8 mouse cellular contexts compared by ENCODE assay signal in the genomic region with DNA sequence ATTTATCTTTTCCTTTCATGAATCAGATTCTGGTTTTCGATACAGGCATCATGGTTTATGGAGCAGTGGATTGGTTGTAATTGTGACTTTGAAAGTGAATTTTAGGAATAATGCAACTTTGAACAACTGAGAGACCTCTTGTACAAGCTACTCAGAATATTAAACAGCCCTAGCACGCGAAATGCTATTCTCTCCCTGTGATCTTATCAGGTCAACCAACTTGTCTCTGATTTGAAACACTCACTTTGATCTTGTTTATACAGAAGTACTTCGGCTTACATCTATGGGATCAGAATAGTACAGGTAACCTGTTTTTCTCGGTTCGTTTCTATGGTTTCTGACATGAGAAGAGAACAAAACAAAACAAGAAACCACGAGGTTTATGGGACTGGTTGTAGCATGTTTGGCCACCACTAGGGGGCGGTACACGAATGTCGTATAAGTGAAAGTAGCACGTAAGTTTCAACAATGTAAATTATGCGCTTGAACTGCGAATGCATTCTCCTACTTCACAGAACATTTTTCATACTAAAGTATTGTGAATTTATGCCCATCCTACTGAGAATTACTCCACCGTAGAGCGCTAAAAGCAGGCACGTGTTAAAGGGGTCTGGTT.
A peak's percentile ranks its signal among the peaks of the same experiment; 100 is the strongest.
DNase-seq lines count a peak whose midpoint lies in the region; ATAC-seq and TF ChIP-seq lines count a peak whose summit lies in the region.

No protein-coding gene starts in this region.

- intact Hi-C loops in left cerebral cortex, adult 2 months (cut with DNase I): loop anchor here (5.0 kb wide), 3 partner anchors 932 to 1807 kb away; no protein-coding TSS in a partner anchor

- peak; percentile 92 for TF ChIP-seq CTCF in left cerebral cortex, adult 2 months (IDR thresholded peaks at IDR 0.05)

- H3K4me3 ChIP-seq in left cerebral cortex, adult 2 months: peak overlapping the region; percentile 3; the same call in 1 of the 2 replicates

- no peak overlapping the region for H3K27ac ChIP-seq in left cerebral cortex, adult 2 months

- DNase-seq in T-cell, adult 2 months (ENCODE audit: low spot score): peak; percentile 66
- peak; percentile 88 to 90 for DNase-seq in cerebellum, postnatal 10 days
- peak; percentile 15 to 55 for DNase-seq in frontal cortex, postnatal 14 days (ENCODE audit: low spot score in 2 of 2)
- DNase-seq in induced T-regulatory cell, adult 2 months (ENCODE audit: low read depth): peak; percentile 84
- DNase-seq in left cerebral cortex, adult 2 months (ENCODE audit: extremely low spot score in 1 of 2, low spot score in 2 of 2): peak; percentile 61 to 75
- DNase-seq in right cerebral cortex, adult 2 months (ENCODE audit: low spot score in 2 of 2): peak; percentile 79 to 80
- peak; percentile 46 to 51 for DNase-seq in urinary bladder, postnatal 36 days (ENCODE audit: low spot score in 2 of 2)

- ATAC-seq in megakaryocyte, adult 5-6 weeks (ENCODE audit: poor library complexity, severe bottlenecking): peak; percentile 88

Comparison
In these comparisons a context has a peak if more than half of its experiments do, and no peak if none do; other contexts are left out.
1. DNase-seq: peak in every context shown above with its lines; median percentile 89 in cerebellum, postnatal 10 days; 84 in induced T-regulatory cell, adult 2 months; 80 in right cerebral cortex, adult 2 months; 68 in left cerebral cortex, adult 2 months; 66 in T-cell, adult 2 months; 48 in urinary bladder, postnatal 36 days; 35 in frontal cortex, postnatal 14 days.